Mouse (Mus musculus): ENCODE results near the gene Nubpl. TPM values are rescaled to one million over a fixed set of nuclear protein-coding genes. Genes with fewer than 3 reads are reported as not detected.

Gene Nubpl
- polyA plus RNA-seq, 1 experiment: 0.49 TPM

- H3K4me1 ChIP-seq (ENCODE audit: control insufficient read depth, insufficient read depth, insufficient read length): no peaks in the 10 kb centered on the region
- no peak for TF ChIP-seq CTCF (IDR thresholded peaks at IDR 0.05; ENCODE audit: extremely low read depth, insufficient read depth, insufficient read length, insufficient replicate concordance)
- TF ChIP-seq POLR2A (IDR thresholded peaks at IDR 0.05; ENCODE audit: low read depth, low read length): no peak
These were observed 175.3 kb downstream of the Nubpl start for GRCm38 (mm10) chr12:52272828-52273227.

GRCm38 (mm10) chr12:52276320-52276719, 178.8 kb downstream of the Nubpl start:
- Histone ChIP-seq H3K27ac (ENCODE audit: insufficient read depth, low read length) (no peak overlapping the region), H3K36me3 (ENCODE audit: control insufficient read depth, insufficient read depth, low read length) (no peaks in the 10 kb centered on the region), H3K4me1 (ENCODE audit: control insufficient read depth, insufficient read depth, insufficient read length) (no peaks in the 10 kb centered on the region), H3K27me3 (ENCODE audit: control insufficient read depth, insufficient read depth, low read length) (no peaks in the 10 kb centered on the region), H3K4me3 (ENCODE audit: extremely low read depth, insufficient read depth, insufficient read length) (no peak overlapping the region)
- DNase-seq (ENCODE audit: low read depth in 1 of 2, low spot score in 2 of 2): no peak
- no peak for TF ChIP-seq CTCF (IDR thresholded peaks at IDR 0.05; ENCODE audit: extremely low read depth, insufficient read depth, insufficient read length, insufficient replicate concordance)
- TF ChIP-seq POLR2A (IDR thresholded peaks at IDR 0.05; ENCODE audit: low read depth, low read length): no peak
- 64% methylated on average over 1 of the region's 1 CpGs for WGBS

More at GRCm38 (mm10) chr12:52272828-52273227, 175.3 kb downstream of the Nubpl start:
- Histone ChIP-seq H3K27me3 (ENCODE audit: control insufficient read depth, insufficient read depth, low read length) (no peaks in the 10 kb centered on the region), H3K27ac (ENCODE audit: insufficient read depth, low read length) (no peak overlapping the region), H3K36me3 (ENCODE audit: control insufficient read depth, insufficient read depth, low read length) (no peaks in the 10 kb centered on the region), H3K4me3 (ENCODE audit: extremely low read depth, insufficient read depth, insufficient read length) (no peak overlapping the region)
- no peak for DNase-seq (ENCODE audit: low read depth in 1 of 2, low spot score in 2 of 2)
- WGBS: 26% methylated on average over 1 of the region's 1 CpGs

- no peak for TF ChIP-seq POLR2A (IDR thresholded peaks at IDR 0.05; ENCODE audit: low read depth, low read length)
- no peak overlapping the region for H3K27ac ChIP-seq (ENCODE audit: insufficient read depth, low read length)
- DNase-seq (ENCODE audit: low read depth in 1 of 2, low spot score in 2 of 2): no peak
- H3K36me3 ChIP-seq (ENCODE audit: control insufficient read depth, insufficient read depth, low read length): no peaks in the 10 kb centered on the region
- H3K27me3 ChIP-seq (ENCODE audit: control insufficient read depth, insufficient read depth, low read length): no peaks in the 10 kb centered on the region
- 56% methylated on average over 1 of the region's 1 CpGs for WGBS
- no peaks in the 10 kb centered on the region for H3K4me1 ChIP-seq (ENCODE audit: control insufficient read depth, insufficient read depth, insufficient read length)
- H3K4me3 ChIP-seq (ENCODE audit: extremely low read depth, insufficient read depth, insufficient read length): no peak overlapping the region
These were observed 183.7 kb downstream of the Nubpl start for GRCm38 (mm10) chr12:52281232-52281631.

- H3K36me3 ChIP-seq (ENCODE audit: control insufficient read depth, insufficient read depth, low read length): no peaks in the 10 kb centered on the region
- no peak for DNase-seq (ENCODE audit: low read depth in 1 of 2, low spot score in 2 of 2)
- no peaks in the 10 kb centered on the region for H3K4me1 ChIP-seq (ENCODE audit: control insufficient read depth, insufficient read depth, insufficient read length)
- H3K27me3 ChIP-seq (ENCODE audit: control insufficient read depth, insufficient read depth, low read length): no peaks in the 10 kb centered on the region
- no peak overlapping the region for H3K4me3 ChIP-seq (ENCODE audit: extremely low read depth, insufficient read depth, insufficient read length)
- H3K27ac ChIP-seq (ENCODE audit: insufficient read depth, low read length): no peak overlapping the region
- TF ChIP-seq CTCF (IDR thresholded peaks at IDR 0.05; ENCODE audit: extremely low read depth, insufficient read depth, insufficient read length, insufficient replicate concordance) (no peak), POLR2A (IDR thresholded peaks at IDR 0.05; ENCODE audit: low read depth, low read length) (no peak)
These were observed 186.9 kb downstream of the Nubpl start for GRCm38 (mm10) chr12:52284471-52284870.

GRCm38 (mm10) chr12:52286802-52287201, 189.3 kb downstream of the Nubpl start:
- no peak for TF ChIP-seq POLR2A (IDR thresholded peaks at IDR 0.05; ENCODE audit: low read depth, low read length)
- TF ChIP-seq CTCF (IDR thresholded peaks at IDR 0.05; ENCODE audit: extremely low read depth, insufficient read depth, insufficient read length, insufficient replicate concordance): no peak
- 96% methylated on average over 3 of the region's 3 CpGs for WGBS
- no peak overlapping the region for H3K4me3 ChIP-seq (ENCODE audit: extremely low read depth, insufficient read depth, insufficient read length)
- H3K36me3 ChIP-seq (ENCODE audit: control insufficient read depth, insufficient read depth, low read length): no peaks in the 10 kb centered on the region
- no peak overlapping the region for H3K27ac ChIP-seq (ENCODE audit: insufficient read depth, low read length)
- H3K4me1 ChIP-seq (ENCODE audit: control insufficient read depth, insufficient read depth, insufficient read length): no peaks in the 10 kb centered on the region
- H3K27me3 ChIP-seq (ENCODE audit: control insufficient read depth, insufficient read depth, low read length): no peaks in the 10 kb centered on the region
- DNase-seq (ENCODE audit: low read depth in 1 of 2, low spot score in 2 of 2): no peak

- no peak overlapping the region for H3K27ac ChIP-seq (ENCODE audit: insufficient read depth, low read length)
- H3K4me3 ChIP-seq (ENCODE audit: extremely low read depth, insufficient read depth, insufficient read length): no peak overlapping the region
- H3K27me3 ChIP-seq (ENCODE audit: control insufficient read depth, insufficient read depth, low read length): no peaks in the 10 kb centered on the region
- H3K36me3 ChIP-seq (ENCODE audit: control insufficient read depth, insufficient read depth, low read length): no peaks in the 10 kb centered on the region
- DNase-seq (ENCODE audit: low read depth in 1 of 2, low spot score in 2 of 2): no peak
- no peak for TF ChIP-seq POLR2A (IDR thresholded peaks at IDR 0.05; ENCODE audit: low read depth, low read length)
- no peak for TF ChIP-seq CTCF (IDR thresholded peaks at IDR 0.05; ENCODE audit: extremely low read depth, insufficient read depth, insufficient read length, insufficient replicate concordance)
- 39% methylated on average over 4 of the region's 4 CpGs for WGBS
- no peaks in the 10 kb centered on the region for H3K4me1 ChIP-seq (ENCODE audit: control insufficient read depth, insufficient read depth, insufficient read length)
These were observed 191.0 kb downstream of the Nubpl start for GRCm38 (mm10) chr12:52288537-52288936.

- Histone ChIP-seq H3K4me3 (ENCODE audit: extremely low read depth, insufficient read depth, insufficient read length) (no peak overlapping the region), H3K4me1 (ENCODE audit: control insufficient read depth, insufficient read depth, insufficient read length) (no peaks in the 10 kb centered on the region), H3K27me3 (ENCODE audit: control insufficient read depth, insufficient read depth, low read length) (no peaks in the 10 kb centered on the region), H3K27ac (ENCODE audit: insufficient read depth, low read length) (no peak overlapping the region), H3K36me3 (ENCODE audit: control insufficient read depth, insufficient read depth, low read length) (no peaks in the 10 kb centered on the region)
- WGBS: 84% methylated on average over 11 of the region's 11 CpGs
- TF ChIP-seq POLR2A (IDR thresholded peaks at IDR 0.05; ENCODE audit: low read depth, low read length): no peak
- TF ChIP-seq CTCF (IDR thresholded peaks at IDR 0.05; ENCODE audit: extremely low read depth, insufficient read depth, insufficient read length, insufficient replicate concordance): no peak
- no peak for DNase-seq (ENCODE audit: low read depth in 1 of 2, low spot score in 2 of 2)
These were observed 191.5 kb downstream of the Nubpl start for GRCm38 (mm10) chr12:52288941-52289567.
